Mouse (Mus musculus): Measurements from ENCODE around the gene Me1.

Gene Me1

DNA sequence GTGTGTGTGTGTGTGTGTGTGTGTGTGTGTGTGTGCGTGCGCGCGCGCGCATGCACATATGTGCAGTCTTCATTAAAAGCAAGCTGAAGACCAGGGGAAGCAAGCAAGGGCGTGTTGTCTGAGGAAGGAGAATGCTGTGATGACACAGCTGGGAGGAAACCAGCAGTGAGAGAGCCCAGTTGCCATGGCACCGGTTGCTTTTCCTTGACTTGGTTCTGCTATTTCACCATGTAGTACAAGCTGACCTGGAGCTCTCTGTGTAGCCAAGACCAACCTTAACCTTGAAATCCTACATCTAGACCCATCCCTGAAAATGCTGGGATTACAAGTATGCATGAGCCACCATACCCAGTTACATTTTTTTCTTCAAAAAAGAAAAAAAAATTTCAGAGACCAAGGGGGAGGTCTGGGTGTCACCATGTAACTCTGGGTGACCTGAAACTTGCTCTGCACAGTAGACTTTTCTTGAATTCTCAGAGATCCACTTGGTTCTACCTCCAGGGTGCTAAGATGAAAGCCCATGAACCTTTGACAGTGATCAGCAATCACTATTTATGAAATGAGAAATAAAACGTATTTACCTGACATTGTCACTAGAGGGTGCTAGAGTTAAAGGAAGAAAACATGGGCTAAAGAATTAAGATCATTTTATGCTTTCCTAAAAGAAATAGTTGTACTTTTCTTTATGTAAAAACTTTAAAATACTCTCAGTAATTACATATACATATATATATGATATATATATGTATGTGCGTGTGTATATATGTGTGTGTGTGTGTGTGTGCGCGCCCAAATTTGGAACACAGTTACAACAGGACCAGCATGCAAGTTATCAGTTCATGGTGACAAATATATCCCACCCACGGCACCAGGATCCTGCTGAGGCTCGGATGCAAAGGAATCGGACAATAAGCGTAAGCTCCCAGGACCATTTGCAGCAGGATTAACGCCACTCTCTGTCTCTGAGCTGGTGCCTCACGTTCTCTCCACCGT, 102.8 kb downstream of the Me1 start:
- no peak for DNase-seq

DNA sequence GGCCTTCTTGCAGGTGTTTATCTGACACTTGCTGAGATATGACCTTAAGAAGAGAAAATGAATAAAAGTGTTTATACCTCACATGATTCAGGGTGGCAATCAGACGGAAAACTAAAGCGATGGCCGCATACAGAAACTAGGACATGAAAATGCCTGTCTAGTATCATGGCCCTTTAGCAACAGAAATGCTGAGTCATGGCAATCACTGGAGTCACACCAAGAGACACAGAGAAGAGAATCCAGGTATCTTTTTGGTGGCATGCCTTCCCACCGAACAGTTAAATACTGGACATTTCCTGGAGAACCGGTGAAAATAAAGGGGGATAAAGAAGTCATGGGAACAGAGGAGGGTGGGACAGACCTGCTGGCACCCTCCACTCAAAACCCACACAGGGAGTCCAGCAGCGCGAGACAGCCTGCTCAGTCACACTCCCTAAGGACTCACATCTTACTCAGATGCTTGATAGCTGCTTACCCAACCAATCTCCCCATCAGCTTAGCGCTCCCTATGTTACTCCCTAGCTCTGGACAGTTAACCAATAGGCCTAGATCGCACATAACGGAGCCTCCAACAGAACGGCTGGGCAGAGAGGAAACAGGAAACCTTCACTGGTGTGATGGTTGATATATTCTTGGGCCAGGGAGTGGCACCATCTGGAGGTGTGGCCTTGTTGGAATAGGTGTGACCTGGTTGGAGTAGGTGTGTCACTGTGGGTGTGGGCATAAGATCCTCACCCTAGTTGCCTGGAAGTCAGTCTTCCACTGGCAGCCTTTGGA, 108.5 kb downstream of the Me1 start:
- no peak for DNase-seq

DNA sequence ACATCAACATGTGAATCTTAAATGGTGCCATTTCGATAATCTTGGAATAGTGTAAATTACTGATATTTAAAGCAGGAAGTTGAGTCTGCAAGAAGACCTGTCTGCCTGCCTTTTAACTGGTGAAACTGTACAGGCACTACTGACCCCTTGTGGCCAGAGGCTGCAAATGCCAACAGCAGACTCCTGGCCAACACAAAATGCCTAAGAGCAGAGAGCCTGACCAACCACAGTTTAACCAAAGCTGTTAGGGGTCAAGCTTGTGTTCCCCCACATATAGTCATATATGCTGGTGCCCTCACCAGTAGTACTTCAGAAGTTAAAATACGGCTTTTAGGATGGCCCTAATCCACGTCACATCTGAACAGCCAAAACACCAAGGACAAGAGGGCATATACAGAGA, 112.0 kb downstream of the Me1 start:
- peak; percentile 73 to 74 for DNase-seq

DNA sequence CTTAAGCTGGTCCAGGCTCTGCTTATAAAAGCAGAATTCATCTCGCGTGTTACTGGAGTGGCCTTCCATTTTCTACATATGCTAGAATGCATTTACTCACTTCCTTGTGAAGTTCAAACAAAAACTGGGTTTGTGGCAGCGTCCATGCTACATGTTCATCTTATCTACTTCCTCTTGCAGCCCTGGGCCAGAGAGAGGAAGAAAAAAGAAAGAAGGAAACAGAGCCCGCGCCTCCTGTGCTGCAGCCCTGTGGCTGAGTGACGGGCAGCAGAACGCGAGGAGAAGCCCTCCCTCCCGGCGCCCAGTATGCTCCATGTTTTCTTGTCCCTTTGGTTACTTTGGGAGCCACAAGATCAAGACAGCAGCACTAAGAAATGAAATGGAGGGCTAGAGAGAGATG, 116.1 kb downstream of the Me1 start:
- DNase-seq: no peak

DNA sequence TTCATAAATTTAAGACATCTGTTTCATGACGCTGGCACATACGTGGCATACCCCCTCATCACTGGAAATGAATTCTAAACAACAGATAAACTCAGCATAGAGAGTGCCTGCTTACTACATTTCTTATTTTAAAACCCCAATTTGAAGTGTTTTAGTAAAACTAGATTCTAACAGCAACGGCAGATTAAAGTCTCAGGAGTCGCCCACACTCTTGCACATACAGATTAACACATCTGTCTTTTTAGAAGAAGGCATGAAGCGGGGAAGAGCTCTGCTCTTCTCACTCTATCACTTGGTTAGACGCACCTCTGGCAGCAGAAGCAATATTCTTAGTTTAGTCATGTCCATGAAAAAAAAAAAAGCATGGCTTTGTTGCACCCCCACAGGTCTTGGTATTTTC, 120.6 kb downstream of the Me1 start:
- DNase-seq: no peak

DNA sequence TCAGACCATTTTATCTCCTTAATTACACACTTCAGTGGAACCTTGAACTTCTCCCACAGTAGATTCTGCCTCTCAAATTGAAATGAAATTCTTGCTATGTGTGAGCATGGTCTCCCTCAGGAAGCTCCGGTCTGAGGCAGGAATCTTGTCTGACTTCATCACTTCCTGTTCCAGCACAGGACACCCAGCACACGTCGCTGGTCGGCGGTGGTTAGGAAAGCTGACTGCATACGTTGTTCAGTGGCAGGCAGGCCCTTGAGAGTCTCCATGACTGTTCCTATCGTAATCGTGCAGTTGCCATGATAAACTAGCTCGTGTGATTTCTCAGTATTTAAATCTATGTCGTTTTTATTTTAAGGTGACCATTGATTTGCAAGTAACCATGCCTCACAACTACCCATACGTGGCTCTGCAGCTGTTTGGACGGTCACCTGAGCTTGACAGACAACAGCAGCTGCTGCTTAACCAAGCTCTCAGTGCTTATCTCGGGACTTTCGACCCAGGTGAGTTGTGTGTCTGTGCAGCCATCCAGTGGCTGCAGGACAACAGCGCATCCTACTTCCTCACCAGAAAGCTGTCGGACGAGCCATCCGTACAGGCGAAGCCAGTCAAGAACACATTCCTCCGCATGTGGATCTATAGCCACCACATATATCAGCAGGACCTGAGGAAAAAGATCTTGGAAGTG, 122.0 kb downstream of the Me1 start:
- no peak for DNase-seq

DNA sequence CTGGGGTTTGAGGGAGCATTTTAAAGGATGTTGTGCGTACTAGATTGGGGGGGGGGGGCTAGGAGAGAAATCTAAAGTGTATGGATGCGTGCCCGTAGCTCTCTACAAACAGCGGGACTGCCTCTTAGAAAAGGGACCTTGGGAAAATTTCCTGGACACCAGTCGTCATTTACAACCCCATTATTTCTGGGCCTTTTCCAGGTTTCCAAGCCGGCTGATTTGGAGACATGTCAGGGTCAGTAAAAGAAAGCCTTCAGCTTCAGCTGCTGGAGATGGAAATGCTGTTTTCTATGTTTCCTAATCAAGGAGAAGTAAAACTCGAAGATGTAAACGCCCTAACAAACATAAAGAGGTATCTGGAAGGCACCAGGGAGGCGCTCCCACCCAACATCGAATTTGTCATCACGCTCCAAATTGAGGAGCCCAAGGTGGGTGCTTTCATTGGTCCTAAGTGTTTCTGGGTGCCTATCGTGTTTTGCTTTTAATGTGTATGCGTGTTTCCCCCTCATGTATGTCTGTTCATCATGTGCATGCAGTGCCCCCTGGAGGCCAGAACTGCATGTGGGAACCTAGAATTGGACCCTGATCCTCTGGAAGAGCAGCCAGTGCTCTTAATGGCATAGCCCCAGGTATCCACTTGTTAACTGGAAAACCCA, 123.0 kb downstream of the Me1 start:
- DNase-seq: peak; percentile 83 to 87

DNA sequence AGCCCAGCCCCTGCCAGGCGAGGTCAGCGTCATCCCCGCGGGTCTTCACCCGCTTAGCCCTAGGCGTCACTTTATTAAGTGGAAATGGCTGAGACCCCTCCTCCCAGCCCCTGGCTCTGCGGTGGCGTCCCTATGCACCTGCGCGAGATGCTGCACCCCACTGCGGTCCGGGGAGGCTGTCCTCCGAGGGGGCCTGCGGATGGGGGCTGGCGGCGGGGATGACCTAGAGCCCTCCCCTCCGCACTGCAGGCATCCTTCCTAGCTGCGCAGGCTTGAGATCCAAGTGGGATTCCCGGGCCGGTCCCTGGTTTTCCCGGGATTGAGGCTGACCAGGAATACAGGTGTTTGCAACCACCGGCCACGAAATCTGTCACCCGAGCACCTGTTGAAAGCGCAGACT, 123.6 kb downstream of the Me1 start:
- DNase-seq: peak; percentile 56 to 65

DNA sequence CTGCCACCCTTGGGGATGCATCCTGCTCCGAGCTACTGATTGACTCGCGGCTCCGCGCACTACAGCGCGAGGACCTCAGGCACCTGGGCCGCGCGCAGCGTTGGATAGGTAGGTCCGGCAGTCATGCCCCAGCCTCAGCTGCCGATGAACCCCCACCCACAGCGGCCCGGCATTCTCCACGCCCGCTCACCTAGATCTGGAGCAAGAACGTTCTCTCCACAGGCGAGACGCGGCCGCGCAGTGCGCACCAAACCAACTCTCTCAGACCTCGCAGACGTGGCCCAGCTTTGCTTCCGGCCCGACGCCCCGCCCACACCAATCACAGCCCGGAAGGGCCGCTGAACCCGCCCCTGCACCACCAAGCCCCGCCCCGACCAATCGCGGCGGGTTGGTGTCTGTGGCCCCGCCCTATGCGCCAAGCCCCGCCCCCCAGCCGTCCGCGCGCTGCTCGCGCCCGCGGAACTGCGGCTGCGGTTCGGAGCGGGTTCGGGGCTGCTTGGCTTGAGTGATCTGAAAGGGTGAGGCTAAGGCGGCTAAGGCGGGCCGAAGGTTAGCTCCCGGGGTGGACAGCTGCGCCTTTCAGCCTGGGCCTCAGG, 124.1 kb downstream of the Me1 start, which contains the start of the genes Pgm3 and Rwdd2a:
Gene Pgm3 (minus strand): TSS at position 303 of the 596 bp plus-strand sequence.
Gene Rwdd2a (plus strand): TSS at position 452 of the 596 bp plus-strand sequence.
- DNase-seq: peak; percentile 97

DNA sequence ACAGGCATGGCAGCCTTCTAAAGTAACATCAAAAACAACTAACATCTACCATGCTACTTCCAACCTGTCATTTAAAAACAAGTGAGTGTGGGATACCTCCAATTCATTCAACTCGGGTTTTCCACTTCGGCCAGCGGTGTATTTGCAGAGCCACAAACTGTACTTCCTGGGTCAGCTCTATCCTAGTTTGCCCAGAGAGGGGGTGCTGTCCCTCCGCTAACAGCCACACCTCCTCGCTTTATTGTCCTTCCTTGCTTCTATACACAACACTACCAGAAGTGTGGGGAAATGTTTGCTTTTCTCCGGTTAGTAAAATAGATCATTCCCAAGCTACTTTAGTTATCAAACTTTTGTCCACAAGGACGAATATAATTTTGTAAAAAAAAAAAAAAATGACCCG, 124.8 kb downstream of the Me1 start:
- no peak for DNase-seq

DNA sequence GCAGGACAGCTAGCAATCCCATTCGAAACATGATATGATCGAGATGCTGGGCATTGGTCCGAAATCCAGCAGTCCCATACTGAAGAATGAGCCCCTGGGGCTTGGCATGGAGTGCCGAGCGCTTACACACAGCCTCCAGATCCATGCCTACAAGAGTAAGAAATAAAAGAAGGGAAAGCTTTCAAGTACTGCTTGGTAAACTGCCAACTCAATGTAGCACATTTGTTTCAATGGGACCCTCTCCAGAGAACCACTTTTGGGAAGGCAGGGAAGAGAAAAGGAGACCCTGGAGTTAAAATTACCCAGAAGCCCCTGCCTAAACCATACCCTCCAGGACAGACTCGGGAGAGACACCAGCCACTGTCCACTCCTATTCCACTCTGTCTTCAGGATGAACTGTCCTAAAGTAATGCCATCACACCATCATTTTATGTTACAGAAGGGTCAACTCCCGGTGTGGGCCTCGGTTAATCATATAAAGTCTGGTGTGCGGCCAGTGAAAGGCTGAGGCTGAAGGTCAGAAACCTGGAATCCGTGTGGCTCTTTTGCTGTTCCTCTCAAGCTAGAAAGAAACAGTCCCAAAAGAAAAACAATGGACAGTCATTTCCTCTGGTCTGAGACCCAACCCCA, 125.4 kb downstream of the Me1 start:
- DNase-seq: no peak

DNA sequence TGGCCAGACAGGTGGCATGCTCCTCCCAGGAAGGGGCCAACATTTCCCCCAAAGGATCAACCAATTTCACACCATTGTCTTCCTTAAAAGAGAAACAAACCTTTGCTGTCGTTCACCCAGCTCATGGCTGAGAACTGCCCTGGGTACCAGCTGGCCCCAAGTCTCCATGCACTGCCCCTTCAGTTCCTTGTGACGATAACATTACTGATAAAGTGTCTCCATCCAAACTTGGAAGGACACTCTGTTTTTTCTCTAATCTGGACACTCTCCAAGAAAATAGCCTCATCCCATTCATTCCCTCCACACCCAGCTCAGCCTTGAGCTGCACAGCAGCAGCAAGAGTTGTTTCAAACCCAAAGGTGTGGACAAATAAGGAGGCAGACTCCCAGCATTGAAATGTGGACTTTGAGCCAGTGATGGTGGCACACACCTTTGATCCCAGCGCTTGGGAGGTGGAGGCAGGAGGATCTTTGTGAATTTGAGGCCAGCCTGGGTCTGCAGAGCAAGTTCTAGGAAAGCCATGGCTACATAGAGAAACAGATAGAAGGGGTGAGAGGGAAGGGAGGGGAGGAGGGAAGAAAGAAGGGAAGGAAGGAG, 126.3 kb downstream of the Me1 start:
- no peak for DNase-seq

DNA sequence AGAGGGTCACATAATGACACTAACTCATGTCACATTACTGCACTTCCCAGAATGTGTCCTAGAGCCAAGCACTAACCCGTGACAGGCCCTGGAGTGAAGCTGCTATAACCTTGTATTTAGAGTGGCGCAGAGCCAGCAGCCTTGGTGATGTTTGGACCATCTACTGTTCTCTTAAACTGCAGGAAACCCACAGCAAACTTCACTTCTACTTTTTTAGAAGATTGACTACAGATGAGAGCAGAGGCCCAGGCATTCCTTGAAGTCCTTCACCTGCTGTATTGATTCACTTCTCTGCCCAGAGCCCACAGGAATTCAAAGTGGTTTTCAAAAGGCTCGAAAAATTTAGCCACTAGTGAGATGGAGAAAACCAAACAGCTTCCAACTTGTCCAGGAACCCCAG, 135.2 kb downstream of the Me1 start:
- no peak for DNase-seq

DNA sequence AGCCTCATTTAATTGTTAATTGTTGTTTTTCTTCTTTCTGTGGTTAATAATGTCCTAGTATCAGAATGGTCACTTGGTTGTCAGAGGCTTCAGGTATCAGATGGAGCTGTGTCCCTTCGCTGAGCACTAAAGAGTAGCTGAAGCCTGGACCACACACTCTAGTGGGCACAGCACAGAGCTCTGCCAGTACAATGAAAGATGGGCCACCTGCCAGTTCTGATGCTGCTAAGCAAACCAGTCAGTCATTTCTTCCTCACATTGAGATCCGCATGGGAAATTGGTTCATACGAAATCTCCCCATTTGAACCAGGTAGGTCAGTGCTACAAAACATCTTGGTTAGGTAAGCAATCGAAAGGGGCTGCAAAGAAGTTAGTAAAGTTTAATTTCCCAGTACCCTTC, 141.1 kb downstream of the Me1 start:
- DNase-seq: peak in 1 of 2 experiments; percentile 23

DNA sequence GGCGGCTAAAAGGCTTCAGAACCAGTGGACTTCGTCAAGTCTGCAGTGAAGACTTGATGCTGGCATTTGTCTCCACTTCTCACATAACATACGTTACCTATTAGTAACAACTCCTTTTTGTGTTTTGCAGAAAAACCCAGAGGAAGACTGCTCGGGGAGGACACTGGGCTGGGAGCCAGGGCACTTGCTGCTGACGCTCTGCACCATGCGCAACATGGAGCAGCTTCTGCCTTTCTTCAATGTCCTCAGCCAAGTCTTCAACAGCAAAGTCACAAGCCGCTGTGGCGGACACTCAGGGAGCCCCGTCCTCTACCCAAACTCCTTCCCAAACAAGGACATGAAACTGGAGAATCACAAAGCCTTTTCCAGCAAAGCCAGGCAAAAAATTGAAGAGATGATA, 141.9 kb downstream of the Me1 start:
- DNase-seq: peak; percentile 44 to 45

DNA sequence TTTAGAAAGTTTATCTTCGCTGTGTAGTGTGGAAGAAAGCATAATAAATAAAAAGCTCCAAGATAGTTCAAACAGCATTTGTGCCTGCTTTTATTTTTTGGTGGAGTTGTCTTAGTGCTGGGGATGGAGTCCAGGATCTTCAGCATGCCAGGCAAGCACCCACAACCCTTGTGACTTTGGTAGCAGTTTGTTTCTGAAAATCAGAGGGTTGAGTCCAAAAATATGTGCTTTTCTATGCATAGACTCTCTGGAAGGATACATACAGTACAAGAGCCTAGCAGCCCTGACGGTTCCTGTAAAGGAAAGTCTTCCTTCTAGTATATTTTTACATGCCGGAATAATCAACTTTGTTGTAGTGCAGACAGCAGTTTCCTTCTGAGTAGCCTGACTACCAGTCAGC, 145.0 kb downstream of the Me1 start:
- no peak for DNase-seq

DNA sequence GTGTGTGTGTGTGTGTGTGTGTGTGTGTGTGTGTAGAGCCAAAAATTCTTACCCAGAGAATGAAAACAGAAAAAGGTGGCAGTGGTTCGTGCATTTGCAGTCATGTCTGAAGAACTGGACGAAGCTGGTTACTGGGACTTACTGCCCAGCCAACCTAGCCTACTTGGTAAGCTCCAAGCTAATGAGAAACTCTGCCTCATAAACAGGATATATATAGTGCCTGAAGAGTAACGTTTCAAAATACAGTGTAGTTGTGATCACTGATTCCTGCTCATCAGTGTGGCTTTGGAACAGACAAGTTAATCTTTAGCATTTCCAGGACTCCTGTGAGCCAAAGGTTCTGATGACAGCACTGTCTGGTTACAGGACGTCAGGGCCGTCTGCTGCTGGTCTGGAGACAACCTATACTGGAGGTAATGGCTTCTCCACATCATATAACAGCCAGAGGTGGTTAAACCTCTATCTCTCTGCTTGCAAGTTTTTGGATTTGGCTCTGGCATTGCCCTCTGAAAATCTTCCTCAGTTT, 146.1 kb downstream of the Me1 start:
- DNase-seq: no peak

DNA sequence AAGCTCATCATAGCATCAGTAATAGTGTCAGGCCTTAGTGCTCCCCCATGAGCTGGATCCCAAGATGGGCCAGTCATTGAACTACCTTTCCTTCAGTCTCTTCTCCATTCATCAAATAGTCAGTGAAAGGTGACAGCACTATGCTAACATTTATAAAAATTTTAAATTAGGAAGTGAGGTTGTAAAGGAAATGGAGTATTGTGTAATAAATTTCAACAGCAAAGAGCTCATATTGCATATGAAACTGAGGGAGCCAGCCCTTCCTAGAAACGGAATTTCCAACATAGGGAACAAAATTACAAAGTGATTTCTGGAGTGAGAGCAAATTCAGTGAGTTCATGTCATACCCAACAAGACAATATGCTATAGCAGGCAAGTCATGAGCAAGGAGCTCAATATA, 151.2 kb downstream of the Me1 start:
- DNase-seq: no peak

DNA sequence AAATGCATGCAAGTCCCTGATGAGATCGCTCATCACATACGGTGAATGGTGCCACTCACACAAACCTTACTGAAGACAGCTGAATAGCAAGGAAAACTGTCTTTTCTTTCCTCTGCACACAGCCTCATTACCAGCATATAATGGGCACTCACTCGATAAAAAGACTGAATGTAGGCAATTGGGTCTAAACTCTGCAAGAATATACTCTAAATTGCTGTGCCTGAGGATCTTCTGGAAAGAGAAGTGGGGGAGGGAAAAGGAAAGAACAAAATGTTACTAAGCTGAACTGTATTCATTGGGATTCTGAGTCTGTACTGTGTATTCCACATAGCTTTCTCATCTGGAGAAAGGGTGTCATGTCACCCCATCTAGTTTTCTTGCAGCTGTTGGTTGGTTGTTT, 152.3 kb downstream of the Me1 start:
- DNase-seq: no peak

DNA sequence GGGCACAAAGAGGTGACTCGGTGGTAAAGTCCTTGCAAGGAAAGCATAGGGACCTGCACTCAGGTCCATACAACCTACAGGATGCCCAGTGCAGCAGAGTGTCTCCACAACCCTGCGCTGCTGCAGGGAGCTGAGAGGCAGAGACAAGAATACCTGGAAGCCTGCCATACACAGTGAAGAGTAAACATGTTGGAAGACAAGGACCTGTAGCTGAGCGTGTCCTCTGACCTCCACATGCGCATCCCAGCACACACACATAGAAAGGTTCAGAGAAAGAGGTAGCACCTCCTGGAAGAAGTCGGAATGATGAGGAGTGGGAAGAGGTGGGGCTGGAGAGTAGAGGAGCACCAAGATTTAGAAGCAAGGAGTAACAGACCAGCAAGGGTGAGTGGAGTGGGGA, 161.7 kb downstream of the Me1 start:
- DNase-seq: no peak

Data from cerebellum, adult 18-20 months (tissue).